Mouse (Mus musculus) kidney, embryonic 16.5 days (tissue): ENCODE data around the gene Six3. TPM values are rescaled to one million over a fixed set of nuclear protein-coding genes. Genes with fewer than 3 reads are reported as not detected.

ENCODE experiments used
- ATAC-seq: fragments of 200-750 bp; cut with Nextera tagmentation; 2 replicates; pipeline ENCODE4 v1.8.0; 2017; ENCODE audit warnings: moderate TSS enrichment; ENCODE audit not compliant: low FRiP score, low TSS enrichment
- H3K27ac ChIP-seq: fragments of 300-500 bp; sonication (generic); 2 replicates; pipeline ENCODE4 v1.5.1; 2014; ENCODE audit warnings: low read length
- H3K27me3 ChIP-seq: fragments of 300-500 bp; sonication (generic); 2 replicates; pipeline ENCODE4 v1.6.1; 2014; ENCODE audit warnings: low read length, control low read depth, mixed read lengths; ENCODE audit not compliant: insufficient read depth
- H3K36me3 ChIP-seq: fragments of 300-500 bp; sonication (generic); 2 replicates; pipeline ENCODE4 v1.6.1; 2014; ENCODE audit warnings: low read length, control low read depth, mixed read lengths; ENCODE audit not compliant: insufficient read depth
- H3K4me1 ChIP-seq: fragments of 300-500 bp; sonication (generic); 2 replicates; pipeline ENCODE4 v1.6.1; 2014; ENCODE audit warnings: low read length, control low read depth, mixed read lengths; ENCODE audit not compliant: insufficient read depth
- H3K4me2 ChIP-seq: fragments of 300-500 bp; sonication (generic); replicated peaks from 2 replicates; pipeline ENCODE4 v1.6.1; 2014; ENCODE audit warnings: low read depth, low read length
- H3K4me3 ChIP-seq: fragments of 300-500 bp; sonication (generic); 2 replicates; pipeline ENCODE4 v1.5.1; 2014; ENCODE audit warnings: mild to moderate bottlenecking, low read length
- H3K9ac ChIP-seq: fragments of 300-500 bp; sonication (generic); replicated peaks from 2 replicates; pipeline ENCODE4 v1.6.1; 2014; ENCODE audit warnings: low read length
- H3K9me3 ChIP-seq: fragments of 300-500 bp; sonication (generic); 2 replicates; pipeline ENCODE4 v1.6.1; 2016; ENCODE audit warnings: low read length, control low read depth
- WGBS: fragments of 180-500 bp; shearing (Covaris S2); extraction: QIAGEN DNeasy Blood & Tissue Kit; methylation state at CpG from one replicate; pipeline ENCODE4 v1.1.7; 2014; 5-methylcytosine and 5-hydroxymethylcytosine counted together
- polyA plus RNA-seq: library from polyadenylated mRNA; unstranded; fragments of >200 nt; fragmentation: Nextera tagmentation; extraction: Ambion mirVana; gene quantifications from 2 replicates; pipeline ENCODE4 v1.2.1, GENCODE M21; 2015

The Six3 gene
- polyA plus RNA-seq, 1 experiment from 2014 or later, result not detected

GRCm38 (mm10) chr17:85595853-85596252 lies 17.6 kb upstream of the Six3 start:
- peaks cover 4% of the 10 kb centered on the region; the same call in 1 of the 2 replicates for H3K27me3 ChIP-seq
- no peak overlapping the region for H3K27ac ChIP-seq
- H3K36me3 ChIP-seq, result no peaks in the 10 kb centered on the region
- H3K4me2 ChIP-seq, result no peak overlapping the region
- 43% methylated on average over 10 of the region's 10 CpGs for WGBS
- no peaks in the 10 kb centered on the region for H3K4me1 ChIP-seq
- H3K9me3 ChIP-seq, result peaks cover 4% of the 10 kb centered on the region; the same call in 1 of the 2 replicates
- H3K4me3 ChIP-seq, result no peak overlapping the region
- H3K9ac ChIP-seq, result no peak overlapping the region
- no peak for ATAC-seq

- Histone ChIP-seq H3K4me2 (no peak overlapping the region), H3K27ac (no peak overlapping the region), H3K9ac (no peak overlapping the region), H3K9me3 (no peaks in the 10 kb centered on the region), H3K27me3 (peaks cover 10% of the 10 kb centered on the region), H3K36me3 (no peaks in the 10 kb centered on the region), H3K4me3 (no peak overlapping the region), H3K4me1 (no peaks in the 10 kb centered on the region)
- 43% methylated on average over 6 of the region's 6 CpGs for WGBS
- no peak for ATAC-seq
These were observed 17.0 kb upstream of the Six3 start for GRCm38 (mm10) chr17:85596341-85596890.

DNA sequence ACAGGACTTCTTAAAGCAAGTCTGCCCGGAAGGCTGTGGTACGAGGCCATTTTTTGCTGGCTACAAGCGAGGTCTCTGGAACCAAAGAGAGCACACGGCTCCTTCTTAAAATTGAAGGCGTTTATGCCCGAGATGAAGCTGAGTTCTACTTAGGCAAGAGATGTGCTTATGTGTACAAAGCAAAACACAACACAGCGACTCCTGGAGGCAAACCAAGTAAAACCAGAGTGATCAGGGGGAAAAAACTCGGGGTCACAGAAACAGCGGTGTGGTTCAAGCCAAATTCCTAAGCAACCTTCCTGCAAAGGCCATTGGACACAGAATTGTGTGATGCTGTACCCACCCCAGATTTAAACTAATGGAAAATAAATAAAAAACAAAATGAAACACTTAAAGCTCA lies 13.9 kb upstream of the Six3 start:
- H3K4me2 ChIP-seq, result no peak overlapping the region
- H3K27me3 ChIP-seq, result peaks cover 35% of the 10 kb centered on the region
- ATAC-seq, result no peak
- H3K4me1 ChIP-seq, result no peaks in the 10 kb centered on the region
- no peaks in the 10 kb centered on the region for H3K36me3 ChIP-seq
- no peak overlapping the region for H3K27ac ChIP-seq
- WGBS, result 63% methylated on average over 9 of the region's 9 CpGs
- no peaks in the 10 kb centered on the region for H3K9me3 ChIP-seq
- no peak overlapping the region for H3K4me3 ChIP-seq
- no peak overlapping the region for H3K9ac ChIP-seq

- no peaks in the 10 kb centered on the region for H3K9me3 ChIP-seq
- no peak overlapping the region for H3K4me3 ChIP-seq
- H3K27me3 ChIP-seq, result peaks cover 86% of the 10 kb centered on the region
- no peak for ATAC-seq
- no peak overlapping the region for H3K4me2 ChIP-seq
- no peaks in the 10 kb centered on the region for H3K36me3 ChIP-seq
- WGBS, result 6% methylated on average over 3 of the region's 3 CpGs
- no peaks in the 10 kb centered on the region for H3K4me1 ChIP-seq
- H3K27ac ChIP-seq, result no peak overlapping the region
- no peak overlapping the region for H3K9ac ChIP-seq
These were observed 6.9 kb upstream of the Six3 start for GRCm38 (mm10) chr17:85606463-85606862.

DNA sequence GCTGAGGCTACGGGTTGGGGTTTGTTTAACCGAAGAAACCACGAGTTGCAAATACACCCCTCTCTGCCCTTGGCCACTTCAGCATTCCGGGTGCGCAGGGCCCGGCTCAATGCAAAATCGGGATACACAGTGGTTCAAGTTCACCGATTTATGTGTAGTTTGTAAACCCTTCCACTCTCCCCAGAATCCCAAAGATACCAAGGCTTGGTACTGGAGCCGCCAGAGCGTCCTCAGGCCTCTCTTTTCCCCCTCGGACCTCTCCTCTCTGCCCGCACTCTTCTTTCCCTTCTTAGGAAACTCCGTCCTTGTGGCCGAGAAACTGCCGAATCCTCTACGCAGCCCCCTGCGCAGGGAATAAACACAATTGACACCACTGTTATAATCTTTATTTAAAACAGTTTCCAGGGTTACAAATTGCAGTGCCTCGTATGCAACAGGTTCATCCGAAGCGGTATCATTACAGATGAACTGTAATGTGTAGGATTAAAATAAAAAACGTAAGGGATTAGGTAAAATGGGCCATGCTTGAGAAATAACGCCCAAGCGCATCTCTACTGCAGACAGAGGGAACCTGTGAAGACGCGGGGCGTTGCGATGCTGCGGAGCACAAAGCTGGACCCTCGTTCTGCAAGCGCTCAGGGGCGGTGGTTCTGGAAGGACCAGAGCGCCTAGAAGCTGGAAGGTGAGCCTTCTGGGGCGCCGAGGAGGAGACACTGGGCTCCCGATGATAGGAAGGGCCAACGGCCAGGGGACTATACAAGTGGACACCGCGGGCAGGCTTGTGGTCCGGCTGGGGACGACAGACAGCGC lies 5.6 kb upstream of the Six3 start:
- under 1% methylated on average over 41 of the region's 41 CpGs for WGBS
- H3K4me1 ChIP-seq, result no peaks in the 10 kb centered on the region
- H3K9me3 ChIP-seq, result no peaks in the 10 kb centered on the region

GRCm38 (mm10) chr17:85608366-85609093 lies 4.9 kb upstream of the Six3 start:
- Histone ChIP-seq H3K4me1 (no peaks in the 10 kb centered on the region), H3K36me3 (no peaks in the 10 kb centered on the region), H3K27me3 (peaks cover 87% of the 10 kb centered on the region), H3K9me3 (no peaks in the 10 kb centered on the region), H3K4me2 (no peak overlapping the region), H3K4me3 (peak overlapping the region; percentile 3; the same call in 1 of the 2 replicates), H3K9ac (no peak overlapping the region), H3K27ac (no peak overlapping the region)
- WGBS, result under 1% methylated on average over 42 of the region's 42 CpGs
- no peak for ATAC-seq

More for the DNA sequence above, 5.6 kb upstream of the Six3 start:
- Histone ChIP-seq H3K9ac (no peak overlapping the region), H3K36me3 (no peaks in the 10 kb centered on the region), H3K4me3 (no peak overlapping the region), H3K27me3 (peaks cover 87% of the 10 kb centered on the region), H3K4me2 (no peak overlapping the region), H3K27ac (no peak overlapping the region)
- no peak for ATAC-seq

DNA sequence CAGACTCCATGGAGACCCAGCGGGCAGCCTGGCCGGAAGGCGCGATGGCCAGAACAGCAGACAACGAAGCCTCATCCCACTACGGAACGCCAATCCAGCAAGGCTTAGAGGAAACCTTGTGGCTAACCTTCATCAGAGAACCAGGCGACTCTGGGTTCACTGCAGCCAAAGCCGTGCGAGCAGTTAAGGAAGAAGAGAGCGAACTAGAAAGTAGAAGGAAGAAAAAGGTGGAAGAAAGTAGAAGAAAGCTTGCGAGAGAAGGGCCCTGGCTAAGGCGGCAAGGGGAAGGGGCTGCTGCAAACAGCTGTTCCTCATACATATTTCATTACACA lies 4.3 kb upstream of the Six3 start:
- WGBS, result under 1% methylated on average over 13 of the region's 13 CpGs
- Histone ChIP-seq H3K4me3 (peak overlapping the region; percentile 3; the same call in 1 of the 2 replicates), H3K36me3 (no peaks in the 10 kb centered on the region), H3K27ac (no peak overlapping the region), H3K4me1 (no peaks in the 10 kb centered on the region), H3K9ac (no peak overlapping the region), H3K4me2 (no peak overlapping the region), H3K27me3 (peaks cover 91% of the 10 kb centered on the region), H3K9me3 (no peaks in the 10 kb centered on the region)
- no peak for ATAC-seq

GRCm38 (mm10) chr17:85609621-85610392 lies 3.6 kb upstream of the Six3 start:
- 4% methylated on average over 13 of the region's 13 CpGs for WGBS
- H3K4me2 ChIP-seq, result no peak overlapping the region
- no peak overlapping the region for H3K27ac ChIP-seq
- no peaks in the 10 kb centered on the region for H3K9me3 ChIP-seq
- H3K9ac ChIP-seq, result no peak overlapping the region
- no peak overlapping the region for H3K4me3 ChIP-seq
- no peaks in the 10 kb centered on the region for H3K4me1 ChIP-seq
- no peaks in the 10 kb centered on the region for H3K36me3 ChIP-seq
- peaks cover 92% of the 10 kb centered on the region for H3K27me3 ChIP-seq
- ATAC-seq, result no peak

DNA sequence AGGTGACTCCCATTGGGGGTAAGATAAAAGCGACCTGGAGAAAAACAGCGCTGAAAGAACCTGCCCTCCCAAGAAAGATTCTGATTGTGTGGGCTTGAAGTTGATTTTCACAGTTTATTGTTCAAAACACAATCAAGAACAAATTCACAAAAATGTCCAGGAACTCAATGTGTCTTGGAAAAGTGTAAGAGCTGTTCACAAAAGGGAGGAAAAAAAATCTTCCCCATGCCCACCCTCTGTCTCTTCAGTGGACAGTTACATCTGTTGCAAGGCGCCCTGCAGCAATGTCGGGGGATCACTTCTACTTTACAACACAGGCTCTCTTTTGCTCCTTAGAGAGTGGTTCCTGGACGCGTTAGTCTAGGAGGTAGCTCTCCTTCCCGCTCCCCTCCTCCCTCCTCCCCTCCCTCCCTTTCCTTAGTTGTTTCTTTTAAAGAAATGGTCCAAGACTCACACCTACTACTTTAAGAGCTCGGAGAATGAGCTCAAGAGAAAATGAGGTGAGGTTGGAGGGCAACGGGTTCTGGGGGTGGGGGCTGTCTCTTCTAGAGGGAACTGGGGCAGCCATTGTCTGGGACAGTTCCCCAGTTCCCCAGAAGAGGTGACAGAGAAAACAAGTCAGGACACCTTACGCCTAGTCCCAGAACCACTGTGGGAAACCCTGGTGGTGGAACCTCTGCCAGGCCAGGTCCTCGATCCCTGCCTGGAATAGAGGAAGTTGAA lies 2.9 kb upstream of the Six3 start:
- ATAC-seq, result no peak
- H3K4me3 ChIP-seq, result no peak overlapping the region
- WGBS, result 2% methylated on average over 11 of the region's 11 CpGs

More for the DNA sequence above, 2.9 kb upstream of the Six3 start:
- H3K36me3 ChIP-seq, result no peaks in the 10 kb centered on the region
- H3K4me1 ChIP-seq, result no peaks in the 10 kb centered on the region
- no peak overlapping the region for H3K4me2 ChIP-seq
- H3K9ac ChIP-seq, result no peak overlapping the region
- no peak overlapping the region for H3K27ac ChIP-seq
- peaks cover 92% of the 10 kb centered on the region for H3K27me3 ChIP-seq
- H3K9me3 ChIP-seq, result no peaks in the 10 kb centered on the region
